Mouse (Mus musculus): Measurements from ENCODE around the gene Rrm1. TPM values are rescaled to one million over a fixed set of nuclear protein-coding genes. Genes with fewer than 3 reads are reported as not detected.
"Not testable (repeated sequence)": the region's sequence is repeated elsewhere in the genome, so short reads cannot be mapped to it uniquely, and the experiment has no call there.

Gene Rrm1
- polyA plus RNA-seq, 2 experiments, result 107 to 185 TPM

- TF ChIP-seq EP300 (IDR thresholded peaks at IDR 0.05; ENCODE audit: low read depth) (no peak), CTCF (IDR thresholded peaks at IDR 0.05; ENCODE audit: low read depth) (no peak)
- Histone ChIP-seq H3K27ac (no peak overlapping the region), H3K4me1 (replicated peaks; ENCODE audit: control insufficient read depth in 2 of 2, insufficient read depth in 2 of 2, low read length in 1 of 2) (peaks cover 9 to 20% of the 10 kb centered on the region in 2 experiments), H3K36me3 (replicated peaks; ENCODE audit: control insufficient read depth, insufficient read depth, low read depth) (no peaks in the 10 kb centered on the region), H3K9ac (replicated peaks) (no peak overlapping the region), H3K9me3 (ENCODE audit: control insufficient read depth, low read length) (no peaks in the 10 kb centered on the region), H3K4me3 (ENCODE audit: insufficient read depth in 1 of 2, low read depth in 2 of 2, low read length in 2 of 2) (no peak overlapping the region), H3K4me2 (ENCODE audit: low read depth) (no peak overlapping the region), H3K27me3 (ENCODE audit: control insufficient read depth, insufficient read depth, low read length) (no peaks in the 10 kb centered on the region)
- no peak for ATAC-seq (ENCODE audit: insufficient read depth)
- 66% methylated on average over 4 of the region's 4 CpGs for WGBS (ENCODE audit: insufficient replicate concordance)
- DNase-seq (ENCODE audit: low read depth in 3 of 3, low spot score in 3 of 3), result no peak
These were observed 39.3 kb downstream of the Rrm1 start for GRCm38 (mm10) chr7:102480821-102481220.

GRCm38 (mm10) chr7:102481579-102481978 lies 40.1 kb downstream of the Rrm1 start, which contains the start of gene Olfr543:
Gene Olfr543 (minus strand): TSS chr7:102481679.
- H3K9me3 ChIP-seq (ENCODE audit: control insufficient read depth, low read length), result no peaks in the 10 kb centered on the region
- H3K9ac ChIP-seq (replicated peaks), result no peak within 1 kb of the TSS
- no peak within 1 kb of the TSS for H3K4me2 ChIP-seq (ENCODE audit: low read depth)
- DNase-seq (ENCODE audit: low read depth in 3 of 3, low spot score in 3 of 3) (no peak), ATAC-seq (ENCODE audit: insufficient read depth) (no peak)
- H3K36me3 ChIP-seq (replicated peaks; ENCODE audit: control insufficient read depth, insufficient read depth, low read depth), result no peaks in the 10 kb centered on the region
- H3K4me3 ChIP-seq (ENCODE audit: insufficient read depth in 1 of 2, low read depth in 2 of 2, low read length in 2 of 2), result no peak within 1 kb of the TSS
- H3K4me1 ChIP-seq (replicated peaks; ENCODE audit: control insufficient read depth in 2 of 2, insufficient read depth in 2 of 2, low read length in 1 of 2), result peaks cover 15 to 28% of the 10 kb centered on the region in 2 experiments
- H3K27ac ChIP-seq, result no peak within 1 kb of the TSS
- TF ChIP-seq EP300 (IDR thresholded peaks at IDR 0.05; ENCODE audit: low read depth), result no peak
- no peak for TF ChIP-seq CTCF (IDR thresholded peaks at IDR 0.05; ENCODE audit: low read depth)
- H3K27me3 ChIP-seq (ENCODE audit: control insufficient read depth, insufficient read depth, low read length), result no peaks in the 10 kb centered on the region
- WGBS (ENCODE audit: insufficient replicate concordance), result 84% methylated on average over 4 of the region's 4 CpGs

GRCm38 (mm10) chr7:102483665-102484064 lies 42.2 kb downstream of the Rrm1 start:
- no peak for ATAC-seq (ENCODE audit: insufficient read depth)

GRCm38 (mm10) chr7:102484766-102485165 lies 43.3 kb downstream of the Rrm1 start:
- not testable (repeated sequence) for DNase-seq (ENCODE audit: low read depth in 3 of 3, low spot score in 3 of 3); H3K27ac ChIP-seq; H3K36me3 ChIP-seq (replicated peaks; ENCODE audit: control insufficient read depth, insufficient read depth, low read depth); H3K9me3 ChIP-seq (ENCODE audit: control insufficient read depth, low read length); H3K27me3 ChIP-seq (ENCODE audit: control insufficient read depth, insufficient read depth, low read length); H3K9ac ChIP-seq (replicated peaks); H3K4me3 ChIP-seq (ENCODE audit: insufficient read depth in 1 of 2, low read depth in 2 of 2, low read length in 2 of 2); H3K4me2 ChIP-seq (ENCODE audit: low read depth)
- 61% methylated on average over 6 of the region's 8 CpGs for WGBS (ENCODE audit: insufficient replicate concordance)
- 0 out of 2 replicates have a peak, but pooled peaks have one; percentile 27 for ATAC-seq (ENCODE audit: insufficient read depth)
- H3K4me1 ChIP-seq (replicated peaks; ENCODE audit: control insufficient read depth in 2 of 2, insufficient read depth in 2 of 2, low read length in 1 of 2), result peaks cover 18 to 27% of the 10 kb centered on the region in 2 experiments
- TF ChIP-seq CTCF (IDR thresholded peaks at IDR 0.05; ENCODE audit: low read depth), result peak; percentile 29; the same call in 1 of the 2 replicates

More at GRCm38 (mm10) chr7:102483665-102484064, 42.2 kb downstream of the Rrm1 start:
- no peaks in the 10 kb centered on the region for H3K36me3 ChIP-seq (replicated peaks; ENCODE audit: control insufficient read depth, insufficient read depth, low read depth)
- no peak overlapping the region for H3K27ac ChIP-seq
- H3K4me3 ChIP-seq (ENCODE audit: insufficient read depth in 1 of 2, low read depth in 2 of 2, low read length in 2 of 2), result no peak overlapping the region
- TF ChIP-seq CTCF (IDR thresholded peaks at IDR 0.05; ENCODE audit: low read depth) (no peak), EP300 (IDR thresholded peaks at IDR 0.05; ENCODE audit: low read depth) (no peak)
- H3K4me2 ChIP-seq (ENCODE audit: low read depth), result no peak overlapping the region
- WGBS (ENCODE audit: insufficient replicate concordance), result 80% methylated on average over 2 of the region's 2 CpGs
- no peak overlapping the region for H3K9ac ChIP-seq (replicated peaks)
- peaks cover 18 to 27% of the 10 kb centered on the region in 2 experiments for H3K4me1 ChIP-seq (replicated peaks; ENCODE audit: control insufficient read depth in 2 of 2, insufficient read depth in 2 of 2, low read length in 1 of 2)
- DNase-seq (ENCODE audit: low read depth in 3 of 3, low spot score in 3 of 3), result no peak
- H3K27me3 ChIP-seq (ENCODE audit: control insufficient read depth, insufficient read depth, low read length), result no peaks in the 10 kb centered on the region
- H3K9me3 ChIP-seq (ENCODE audit: control insufficient read depth, low read length), result no peaks in the 10 kb centered on the region

- peak in 1 of 3 experiments; percentile 16 for DNase-seq (ENCODE audit: low read depth in 3 of 3, low spot score in 3 of 3)
- no peaks in the 10 kb centered on the region for H3K9me3 ChIP-seq (ENCODE audit: control insufficient read depth, low read length)
- no peaks in the 10 kb centered on the region for H3K36me3 ChIP-seq (replicated peaks; ENCODE audit: control insufficient read depth, insufficient read depth, low read depth)
- H3K27ac ChIP-seq, result no peak overlapping the region
- peak; percentile 75 for ATAC-seq (ENCODE audit: insufficient read depth)
- H3K9ac ChIP-seq (replicated peaks), result no peak overlapping the region; the same call in 1 of the 2 replicates
- TF ChIP-seq CTCF (IDR thresholded peaks at IDR 0.05; ENCODE audit: low read depth), result no peak
- no peak for TF ChIP-seq EP300 (IDR thresholded peaks at IDR 0.05; ENCODE audit: low read depth)
- H3K4me3 ChIP-seq (ENCODE audit: insufficient read depth in 1 of 2, low read depth in 2 of 2, low read length in 2 of 2), result no peak overlapping the region
- H3K4me1 ChIP-seq (replicated peaks; ENCODE audit: control insufficient read depth in 2 of 2, insufficient read depth in 2 of 2, low read length in 1 of 2), result peaks cover 18 to 27% of the 10 kb centered on the region in 2 experiments
- no peaks in the 10 kb centered on the region for H3K27me3 ChIP-seq (ENCODE audit: control insufficient read depth, insufficient read depth, low read length)
- H3K4me2 ChIP-seq (ENCODE audit: low read depth), result no peak overlapping the region; the same call in 1 of the 2 replicates
- WGBS (ENCODE audit: insufficient replicate concordance), result 10% methylated on average over 1 of the region's 1 CpGs
These were observed 44.6 kb downstream of the Rrm1 start for GRCm38 (mm10) chr7:102486105-102486504.
